Mouse (Mus musculus) retina, adult 2 months (tissue): ENCODE results near the gene Kcnip3.

Experiments used
- DNase-seq: peaks from one replicate; pipeline ENCODE4 v3.0.0-alpha.2; 2012; ENCODE audit warnings: low read depth, low spot score

Kcnip3 gene

DNA sequence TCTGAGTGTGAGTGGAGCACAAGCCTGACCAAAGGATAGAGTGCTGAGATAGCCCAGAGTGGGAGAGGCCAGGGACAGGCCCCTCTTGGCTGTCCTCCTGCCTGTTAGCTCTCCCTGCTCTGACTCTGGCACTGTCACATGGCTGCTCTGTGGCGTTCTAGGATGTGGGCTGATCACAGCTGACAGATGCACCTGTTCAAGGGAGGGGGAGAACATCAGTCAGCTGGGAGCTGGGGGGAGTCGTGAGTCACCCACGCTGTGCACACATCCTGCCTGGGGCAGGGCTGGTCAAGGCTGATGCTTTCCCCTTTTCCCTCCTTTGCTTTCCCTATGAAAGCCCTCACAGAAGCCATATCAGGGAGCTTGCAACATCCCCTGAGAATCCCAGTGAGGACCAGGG, 3.6 kb downstream of the Kcnip3 start:
- no peak for DNase-seq

DNA sequence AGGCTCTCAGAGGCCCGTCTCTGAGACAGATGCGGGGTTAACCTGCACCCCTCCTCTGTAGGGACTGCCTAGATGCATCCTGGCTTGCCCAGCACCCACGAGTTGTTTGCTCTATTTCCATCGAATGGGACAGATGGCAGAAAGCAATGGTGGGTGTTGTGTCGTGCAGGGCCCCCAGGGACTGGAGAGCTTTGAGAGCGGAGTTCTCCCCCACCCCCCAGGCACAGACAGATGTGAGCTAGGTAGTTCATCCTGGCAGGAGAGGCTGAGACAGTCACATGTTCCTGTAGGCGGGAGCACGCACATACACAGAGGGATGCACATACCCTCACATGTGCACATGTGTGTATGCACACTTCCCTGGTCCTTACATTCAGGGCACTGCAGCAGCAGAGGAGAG, 4.8 kb downstream of the Kcnip3 start:
- no peak for DNase-seq

DNA sequence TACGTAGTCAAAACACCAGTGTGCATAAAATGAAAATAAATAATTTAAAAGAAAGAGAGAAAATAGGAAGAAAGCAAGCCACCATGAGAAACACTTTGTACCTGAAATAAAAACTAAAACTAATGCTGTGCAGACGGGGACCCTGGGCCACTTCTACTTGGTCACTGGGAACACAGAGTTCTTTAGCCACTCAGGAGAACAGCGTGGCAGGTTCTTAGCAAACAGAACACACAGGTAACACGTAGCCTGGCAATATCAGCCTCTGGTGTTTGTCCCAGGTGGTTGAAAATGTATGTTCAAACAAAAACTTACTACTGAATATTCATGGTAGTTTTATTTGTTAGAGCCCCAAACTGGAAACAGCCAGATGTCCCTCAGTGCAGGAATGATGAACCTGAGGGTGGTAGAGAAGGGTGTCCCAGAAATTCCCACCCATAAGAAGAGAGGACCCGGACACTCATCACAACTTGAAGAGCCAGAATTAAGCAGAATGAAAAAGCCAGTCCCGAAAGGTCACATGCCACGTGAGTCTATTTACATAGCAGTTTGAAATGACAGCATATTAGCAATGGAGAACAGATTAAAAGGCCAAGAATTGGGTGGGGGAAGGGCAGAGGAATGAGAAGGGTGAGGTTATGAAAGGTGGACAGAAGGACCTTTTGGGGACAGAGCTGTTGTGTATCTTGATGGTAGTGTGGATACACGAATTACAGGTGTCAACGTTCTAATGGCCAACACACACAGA, 7.3 kb downstream of the Kcnip3 start:
- DNase-seq: no peak

DNA sequence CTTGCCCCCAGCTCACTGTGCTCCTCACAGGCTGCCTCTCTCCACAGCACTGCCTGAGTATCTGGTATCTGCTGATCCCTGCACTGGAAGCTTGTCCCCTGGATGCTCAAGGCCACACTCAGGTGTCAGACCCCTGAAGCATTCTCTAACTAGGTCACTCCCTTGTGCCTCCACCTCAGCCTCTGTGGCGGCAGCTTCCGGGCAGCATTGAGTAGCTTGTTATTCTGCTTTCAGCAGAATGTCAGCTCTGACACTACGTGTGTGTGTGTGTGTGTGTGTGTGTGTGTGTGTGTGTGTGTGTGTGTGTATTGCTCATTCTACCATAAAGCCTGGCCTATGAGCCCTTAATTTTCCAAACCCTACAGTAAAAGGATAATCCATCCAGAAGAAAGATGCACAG, 8.7 kb downstream of the Kcnip3 start:
- no peak for DNase-seq

DNA sequence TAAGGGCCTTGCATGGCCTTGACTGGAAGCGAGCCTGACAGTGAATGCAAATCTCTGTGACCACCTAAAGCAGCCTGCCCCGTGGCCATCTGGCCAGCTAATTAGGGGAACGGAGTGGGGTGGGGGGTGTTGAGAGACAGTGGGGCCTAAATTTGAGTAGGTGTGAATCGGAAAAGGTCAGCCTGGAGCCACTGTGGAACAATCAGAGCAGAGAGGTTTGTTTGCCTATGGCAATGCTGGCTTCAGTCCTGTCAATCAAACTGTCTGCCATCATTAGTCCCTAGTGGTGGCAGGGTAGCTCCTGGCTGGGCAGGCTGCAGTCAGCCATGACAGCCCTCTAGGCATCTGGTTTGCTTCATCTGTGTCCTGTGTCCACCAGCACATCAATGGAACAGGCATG, 10.5 kb downstream of the Kcnip3 start:
- no peak for DNase-seq

DNA sequence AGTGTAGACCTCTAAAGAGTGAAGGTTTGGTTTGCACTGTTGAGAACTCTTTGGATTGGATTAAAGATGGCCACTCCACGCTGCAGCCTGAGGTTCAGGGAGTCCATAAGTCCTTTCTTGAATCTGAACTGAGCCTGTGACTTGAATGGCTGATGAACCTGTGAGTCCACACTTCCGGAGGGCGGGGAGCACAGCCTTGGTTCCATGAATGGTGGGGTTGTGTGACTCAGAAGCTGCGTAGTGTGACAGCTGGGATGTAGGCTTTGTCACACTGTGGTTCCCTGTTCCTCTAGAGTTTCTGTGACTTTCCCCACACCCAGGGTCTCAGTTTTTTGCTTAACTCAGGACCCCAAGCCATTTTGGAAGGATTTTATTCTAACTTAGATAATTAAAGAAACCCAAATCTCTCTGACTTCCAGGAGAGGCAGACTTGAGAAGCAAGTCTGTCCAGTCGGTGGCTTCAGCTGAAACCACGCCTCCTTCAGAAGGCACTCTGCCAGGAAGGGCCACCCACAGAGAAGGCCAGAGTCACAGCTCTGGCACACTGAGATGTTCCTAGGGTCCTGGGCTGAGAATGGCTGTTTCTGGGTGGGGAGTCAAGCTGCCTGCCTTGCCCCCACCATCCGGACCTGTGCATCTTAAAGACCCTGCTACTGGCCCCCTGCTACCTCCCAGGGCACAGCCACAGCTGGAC, 13.8 kb downstream of the Kcnip3 start:
- no peak for DNase-seq

DNA sequence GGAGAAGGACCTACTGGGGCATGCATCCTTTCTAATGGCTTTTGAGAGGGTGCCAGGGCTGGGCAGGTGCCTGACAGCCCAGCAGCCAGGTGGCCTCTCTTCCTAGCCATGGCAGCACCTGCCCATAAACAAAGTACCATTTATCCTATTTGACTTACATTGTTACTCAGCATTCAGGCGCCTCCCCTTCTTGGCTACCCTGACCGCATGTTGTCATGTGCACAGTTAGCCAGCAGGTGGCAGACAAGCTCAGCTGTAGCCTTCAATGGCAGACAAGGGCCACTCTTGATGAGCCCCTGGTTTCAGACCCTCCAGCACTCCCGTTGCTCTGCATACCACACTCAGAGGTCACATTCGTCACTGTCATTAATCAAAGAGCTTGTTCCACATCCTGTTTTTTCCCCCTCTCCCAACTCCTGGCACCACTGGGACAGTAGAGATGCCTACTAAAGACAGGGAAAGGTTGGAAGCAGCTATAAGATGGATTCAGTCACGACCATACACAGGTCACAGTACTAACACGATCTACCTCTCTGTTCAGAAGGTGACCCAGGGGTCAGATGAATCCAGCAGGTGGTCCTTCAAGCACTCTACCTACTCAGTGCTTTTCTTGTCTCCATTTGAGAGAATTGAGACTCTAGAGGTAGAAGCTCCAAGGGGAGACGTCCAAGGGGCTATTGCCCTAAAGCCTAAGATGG, 14.7 kb downstream of the Kcnip3 start:
- DNase-seq: no peak

DNA sequence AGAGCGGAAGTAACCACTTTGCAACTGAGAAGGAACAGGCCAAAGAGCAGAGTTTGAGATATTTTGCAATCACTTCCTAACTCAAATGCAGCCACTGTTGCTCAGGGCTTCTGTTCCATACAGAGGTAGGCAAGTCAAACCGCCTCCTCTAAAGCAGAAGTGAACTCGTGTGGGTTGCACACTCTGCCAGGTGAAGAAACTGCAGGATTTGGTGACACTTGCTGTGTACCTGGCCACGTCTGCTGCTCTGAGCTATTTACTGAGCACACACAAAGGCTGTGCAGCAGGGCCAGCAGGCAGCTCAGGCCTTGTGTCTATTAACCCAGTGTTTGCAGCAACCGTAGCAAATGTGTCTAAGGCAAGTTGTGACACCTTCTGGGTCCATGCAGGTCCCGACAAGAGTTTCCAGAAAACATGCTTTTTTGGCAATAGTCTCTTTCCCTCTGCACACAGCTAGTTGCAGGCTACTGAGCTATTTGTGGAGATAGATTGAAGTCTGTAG, 15.7 kb downstream of the Kcnip3 start:
- DNase-seq: no peak

DNA sequence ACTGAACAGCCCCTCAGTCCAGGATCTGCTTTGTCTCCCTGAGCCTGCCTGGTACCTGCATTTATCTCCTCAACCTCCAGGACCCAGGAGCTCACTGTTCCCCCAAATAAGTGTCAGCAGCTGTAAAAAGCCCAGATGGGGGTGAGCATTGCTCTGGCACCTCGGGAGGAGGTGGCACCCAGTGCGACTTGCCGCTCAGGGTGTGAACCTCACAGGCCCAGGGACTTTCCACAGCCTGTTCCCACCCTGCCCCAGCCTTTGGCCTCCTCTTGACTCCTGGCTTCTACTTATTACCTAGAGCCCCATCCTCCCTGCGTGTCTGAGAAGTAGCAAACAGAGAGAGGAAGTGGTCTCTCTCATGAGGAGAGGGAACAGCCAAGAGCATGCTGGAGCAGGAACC, 16.7 kb downstream of the Kcnip3 start:
- DNase-seq: no peak

DNA sequence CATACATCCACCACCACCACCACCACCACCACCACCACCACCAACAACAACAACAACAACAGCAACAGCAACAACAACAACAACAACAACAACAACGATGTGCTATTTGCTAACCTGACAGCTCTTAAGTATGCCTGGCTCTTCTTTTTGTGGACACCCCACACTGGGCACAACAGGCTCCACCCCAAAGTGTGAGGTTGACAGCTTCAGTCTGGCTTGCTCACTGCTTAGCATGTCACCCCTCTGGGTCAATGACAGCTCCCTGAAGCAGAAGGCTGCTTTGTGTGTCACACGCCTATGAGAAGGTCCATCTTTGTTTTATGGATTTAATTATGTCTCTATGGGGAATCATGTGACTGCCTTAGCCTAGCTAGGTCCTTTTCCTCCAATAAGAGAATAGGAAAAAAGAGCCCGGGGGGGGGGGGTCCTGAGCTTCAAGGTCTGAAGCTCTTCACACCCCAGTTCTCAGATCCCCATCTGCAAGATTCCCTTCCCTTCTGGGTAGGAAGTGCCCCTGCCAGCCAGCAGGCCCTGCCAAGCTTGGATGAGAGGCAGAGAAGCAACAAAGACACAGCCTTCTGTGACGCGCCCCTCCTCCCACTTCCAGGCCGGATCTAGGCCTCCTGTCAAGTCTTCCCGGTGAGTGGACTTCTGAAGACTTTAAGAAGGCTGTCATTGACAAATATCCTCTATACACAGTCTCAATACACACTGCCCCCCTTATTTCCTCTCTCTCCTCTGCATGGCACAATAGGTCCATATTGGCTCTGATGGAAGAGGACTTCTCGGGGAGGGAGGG, 17.9 kb downstream of the Kcnip3 start:
- no peak for DNase-seq

DNA sequence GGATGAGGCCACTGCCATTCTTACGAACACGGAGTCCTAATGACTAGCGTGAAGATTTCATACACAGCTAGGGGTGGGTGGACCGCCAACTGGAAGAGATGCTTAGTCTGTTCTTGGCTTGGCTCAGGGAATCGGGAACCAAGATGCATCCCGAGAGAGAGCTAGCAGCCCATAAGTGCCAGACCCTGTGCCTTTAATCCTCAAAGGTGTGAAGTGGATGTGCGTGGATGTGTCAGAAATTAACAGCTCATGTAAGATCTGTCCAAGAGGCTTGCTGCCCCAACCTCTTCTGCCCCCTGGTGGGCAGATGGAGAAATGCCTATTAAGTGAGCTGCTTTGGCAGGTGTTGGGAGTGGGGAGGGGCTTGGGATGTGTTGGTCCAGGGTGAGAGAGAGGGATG, 20.8 kb downstream of the Kcnip3 start:
- DNase-seq: no peak

DNA sequence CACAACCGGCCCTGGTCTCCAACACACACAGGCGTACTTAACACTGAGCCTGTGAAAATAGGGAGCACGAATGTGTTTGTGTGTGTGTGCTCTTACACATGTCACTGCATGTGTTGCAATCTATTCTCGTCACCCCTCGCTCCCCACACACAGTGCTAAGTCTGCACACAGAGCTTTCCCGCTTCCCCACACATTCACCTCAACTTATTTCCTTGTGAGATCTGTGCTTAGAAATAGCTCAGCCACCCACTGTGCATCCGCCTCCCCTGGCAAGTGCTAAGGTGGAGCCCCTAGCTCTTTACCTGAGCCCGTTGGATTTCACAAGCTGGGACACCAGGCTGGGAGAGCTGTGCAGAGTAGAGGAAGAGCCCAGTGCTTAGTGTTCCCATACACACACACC, 23.1 kb downstream of the Kcnip3 start:
- DNase-seq: no peak

DNA sequence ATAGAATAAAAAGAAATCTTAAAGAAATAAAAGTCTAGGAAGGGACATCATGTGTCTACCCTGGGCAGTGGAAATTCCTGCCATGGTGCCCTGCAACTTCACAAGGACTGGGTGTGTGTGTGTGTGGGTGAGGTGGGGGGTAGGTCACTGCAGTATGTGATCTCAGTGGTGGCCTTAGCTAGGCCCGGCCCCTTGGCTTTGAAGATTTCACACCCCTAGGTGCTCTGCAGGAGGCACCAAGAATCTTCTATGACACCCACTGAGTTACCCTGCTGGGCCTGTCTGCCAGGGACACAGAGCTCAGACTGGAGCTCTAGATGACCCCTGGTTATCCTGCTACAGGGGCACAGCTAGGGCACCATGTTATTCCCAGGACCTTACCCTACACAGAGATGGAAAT, 25.6 kb downstream of the Kcnip3 start:
- no peak for DNase-seq

DNA sequence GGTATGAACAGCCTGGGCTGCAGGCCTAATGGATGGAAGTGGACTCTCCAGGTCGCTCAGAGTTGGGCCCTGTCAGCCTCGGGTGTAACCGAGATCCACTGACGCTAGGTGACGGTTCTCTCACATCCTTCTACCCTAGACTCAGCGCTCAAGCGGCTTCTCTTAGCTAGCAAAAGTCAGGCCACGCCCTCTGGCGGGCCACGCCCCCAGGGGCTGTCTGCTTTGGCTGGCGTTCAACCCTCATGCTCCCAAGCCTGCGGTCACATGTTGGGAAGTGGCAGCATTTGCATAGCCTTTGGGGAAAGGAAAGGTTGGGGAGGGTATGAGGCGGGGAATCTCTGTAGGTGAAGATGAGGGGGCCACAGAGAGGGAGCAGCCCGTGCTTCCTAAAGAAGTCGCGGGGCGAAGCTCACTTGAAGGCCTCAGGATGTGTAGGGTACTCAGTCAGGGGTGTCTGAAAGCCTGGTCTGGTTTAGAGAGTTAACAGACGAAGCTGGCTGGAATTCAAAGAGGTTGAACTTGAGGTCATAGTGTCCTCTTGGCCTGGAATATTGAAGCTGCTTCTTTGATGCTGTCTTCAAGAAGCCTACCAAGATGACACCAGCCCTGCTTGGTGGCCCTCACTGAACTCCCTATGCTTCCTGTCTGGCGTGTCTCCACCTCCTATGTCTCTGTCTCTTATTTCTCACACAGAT, 37.3 kb downstream of the Kcnip3 start:
- no peak for DNase-seq

DNA sequence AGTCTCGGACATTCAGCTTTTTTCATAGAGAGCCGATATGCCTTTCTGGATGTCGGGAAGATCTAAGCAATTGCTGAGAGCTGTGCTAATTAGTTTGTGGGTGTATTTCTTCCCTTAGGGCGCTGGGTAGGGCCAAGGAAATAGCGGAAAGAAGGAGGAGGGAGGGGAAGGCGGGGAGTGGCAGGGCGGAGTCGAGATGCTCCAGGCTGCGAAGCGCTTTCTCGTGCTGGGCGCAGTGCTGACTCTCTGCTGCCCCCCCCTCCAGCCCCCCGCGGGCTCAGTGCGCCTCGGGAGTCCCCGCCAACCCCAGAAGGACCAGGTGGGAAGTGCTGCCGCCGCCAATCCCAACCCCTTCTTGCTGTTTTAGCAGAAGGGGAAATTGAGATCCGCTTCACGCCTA, 38.9 kb downstream of the Kcnip3 start:
- DNase-seq: no peak

DNA sequence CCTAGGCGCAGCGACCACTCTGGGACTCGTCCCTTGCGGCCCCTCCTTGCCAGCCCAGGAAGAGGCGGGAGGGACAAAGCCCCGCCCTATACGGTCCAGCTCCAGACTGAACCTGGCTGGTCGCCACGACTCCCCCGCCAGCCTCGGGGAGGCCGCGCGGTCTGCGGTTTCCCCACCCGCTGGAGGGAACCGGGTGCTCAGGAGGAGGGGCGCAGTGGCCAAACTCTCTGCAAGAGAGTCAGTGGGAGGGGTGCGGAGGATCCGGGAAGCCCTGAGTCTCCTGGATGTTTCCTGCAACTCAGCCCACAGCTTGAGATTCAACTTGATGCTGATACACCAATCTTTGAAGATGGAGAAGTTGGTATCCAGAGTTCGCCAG, 39.4 kb downstream of the Kcnip3 start:
- no peak for DNase-seq

DNA sequence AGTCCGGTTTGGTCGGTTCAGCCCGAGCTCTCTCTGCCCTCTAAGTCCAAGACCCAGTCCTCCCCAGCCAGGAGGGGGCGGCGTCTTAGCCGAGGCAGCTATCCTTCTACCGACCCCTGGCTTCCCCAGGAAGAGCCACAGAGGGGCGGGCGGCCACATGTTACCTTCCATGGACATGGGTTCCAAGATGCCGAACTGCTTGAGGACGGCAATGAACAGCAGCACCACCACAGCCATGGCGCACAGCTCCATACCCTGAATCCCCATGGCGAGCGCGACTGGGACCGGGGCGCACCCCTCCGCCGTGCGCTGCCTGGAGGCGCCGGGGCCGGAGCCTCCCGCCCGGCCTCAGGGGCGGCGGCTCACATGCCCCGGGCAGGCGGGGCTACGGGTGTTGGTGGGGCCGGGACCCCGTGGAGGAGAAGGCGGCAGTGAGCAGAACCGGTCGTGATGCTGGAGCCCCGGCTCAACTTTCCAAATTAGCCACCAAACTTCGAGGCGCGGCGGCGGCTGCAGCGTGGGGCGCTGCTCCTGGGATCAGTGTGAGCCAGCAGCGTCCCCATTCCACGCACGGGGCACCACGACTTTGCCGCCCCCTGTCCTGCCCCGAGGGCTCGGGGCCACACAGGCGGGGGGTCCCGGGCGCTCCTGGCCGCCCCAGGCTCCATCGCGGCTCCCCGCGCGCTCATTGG, 39.9 kb downstream of the Kcnip3 start:
- DNase-seq: no peak

DNA sequence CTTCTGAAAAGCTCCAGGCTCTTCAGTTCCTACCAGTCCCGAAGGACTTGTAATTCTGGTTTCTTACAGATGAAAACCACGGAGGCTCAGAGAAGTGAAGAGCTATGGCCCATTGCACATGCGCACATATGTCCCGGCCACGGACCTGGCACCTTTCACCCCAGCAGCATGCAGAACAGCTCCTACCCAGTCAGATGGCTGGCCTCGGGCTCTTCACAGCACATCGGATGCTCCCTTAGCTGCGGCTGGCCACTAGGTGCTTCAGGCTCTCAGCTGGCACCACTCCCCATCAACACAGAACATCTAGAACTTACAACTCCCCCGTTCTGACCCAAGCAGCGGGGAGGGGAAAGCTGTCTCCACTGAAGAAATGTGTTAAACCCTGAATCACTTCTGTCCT, 42.1 kb downstream of the Kcnip3 start:
- no peak for DNase-seq

DNA sequence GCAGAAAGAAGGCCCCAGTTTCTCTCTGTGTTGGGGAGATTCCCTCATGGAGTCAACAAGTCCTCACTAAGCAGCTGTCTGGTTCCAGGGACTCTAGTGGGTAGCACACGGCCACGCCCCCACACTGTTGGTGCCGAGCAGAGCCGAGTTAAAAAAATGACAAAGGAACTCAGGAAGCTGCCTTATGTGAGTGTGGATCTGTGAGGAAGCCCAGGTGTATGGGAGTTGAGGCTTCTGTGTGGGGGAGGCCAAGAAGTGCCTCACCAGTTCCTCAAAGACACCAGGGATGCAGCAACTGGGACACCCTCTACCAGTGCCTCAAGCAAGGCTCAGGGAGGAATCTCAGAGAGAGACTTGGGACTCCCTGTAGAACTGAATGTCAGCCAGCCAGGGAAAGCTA, 42.7 kb downstream of the Kcnip3 start:
- no peak for DNase-seq

DNA sequence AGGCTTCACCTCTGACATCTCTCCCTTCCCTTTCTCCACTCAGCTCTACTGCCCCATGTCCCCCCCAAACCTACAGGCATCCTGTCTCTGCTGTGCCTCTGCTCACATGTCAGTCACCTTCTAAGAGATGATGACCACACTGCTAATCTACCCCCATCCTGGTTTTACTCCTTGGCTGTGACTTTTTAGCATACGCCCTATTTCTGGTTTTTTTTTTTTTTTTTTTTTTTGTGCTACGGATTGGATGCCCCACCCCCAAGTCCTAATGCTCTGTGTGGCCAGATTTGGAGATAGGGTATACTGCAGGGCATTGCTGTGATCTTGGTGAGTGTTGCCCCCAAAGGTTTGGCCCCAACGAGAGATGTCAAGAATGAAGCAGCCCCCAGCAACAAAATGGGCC, 49.6 kb downstream of the Kcnip3 start:
- no peak for DNase-seq

DNA sequence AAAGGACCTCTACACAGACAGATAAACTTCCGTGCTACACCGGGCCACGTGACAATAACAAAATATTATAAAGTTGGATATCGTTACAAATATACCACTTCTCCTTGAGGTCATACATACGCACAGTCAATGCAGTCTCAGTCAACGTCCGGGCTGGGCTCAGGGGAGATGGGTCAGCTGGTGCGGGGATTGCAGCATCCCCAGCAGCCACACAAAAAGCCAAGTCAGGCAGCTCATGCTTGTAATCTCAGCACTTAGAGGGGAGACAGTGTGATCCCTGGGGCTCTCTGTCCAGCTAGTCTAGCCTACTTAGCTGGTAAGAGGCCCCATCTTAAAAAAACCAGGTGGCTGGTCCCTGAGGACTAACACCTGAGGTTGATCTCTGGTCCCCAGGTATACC, 50.6 kb downstream of the Kcnip3 start:
- DNase-seq: no peak
